In the genomic region with DNA sequence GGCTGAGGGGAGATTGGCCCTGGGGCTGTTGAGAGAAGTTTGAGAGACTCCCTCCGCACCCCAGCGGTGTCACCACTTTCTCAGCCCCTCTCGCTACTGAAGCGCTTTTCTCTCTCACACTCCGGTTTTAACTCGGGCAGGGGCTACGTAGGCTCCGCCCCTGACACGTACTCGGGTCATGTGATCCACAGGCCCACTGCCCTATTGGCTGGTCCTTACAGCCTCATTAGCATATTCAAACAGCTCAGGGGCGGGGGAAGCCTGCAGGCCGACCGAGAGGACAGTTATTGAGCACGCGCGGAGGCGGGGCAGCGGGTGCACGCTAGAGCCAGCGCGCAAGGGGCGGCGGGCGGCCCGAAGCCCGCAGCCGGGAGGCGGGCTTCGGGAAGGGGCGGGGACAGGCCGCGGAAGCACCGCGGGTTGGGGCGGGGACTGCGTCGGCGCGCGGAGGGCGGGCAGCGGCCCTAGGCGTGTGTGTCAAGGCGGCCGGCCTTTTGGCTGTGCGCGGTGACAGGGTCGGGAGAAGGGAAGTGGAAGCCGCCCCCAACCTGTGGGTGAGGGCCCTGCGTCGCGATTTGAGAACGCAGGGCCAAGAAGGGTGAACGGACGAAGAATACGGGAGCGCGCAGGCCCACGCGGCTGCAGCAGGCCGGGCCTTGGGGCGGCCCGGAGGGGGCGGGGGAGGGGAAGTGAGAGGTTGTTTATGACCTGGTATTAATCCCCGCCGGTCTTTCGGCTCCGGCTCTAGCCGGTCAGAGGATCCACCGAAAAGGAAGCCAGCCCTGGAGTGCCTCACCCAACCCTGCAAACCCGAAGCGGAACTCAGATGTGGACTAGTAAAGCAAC, we compare ENCODE assay signal across 8 mouse cellular contexts. TPM values are rescaled to one million over a fixed set of nuclear protein-coding genes. Genes with fewer than 3 reads are reported as not detected.
DNase-seq lines count a peak whose midpoint lies in the region; ATAC-seq and TF ChIP-seq lines count a peak whose summit lies in the region.

A gene (minus strand): TSS at position 134 of the 846 bp plus-strand sequence.

- DNase-seq in 3134 (ENCODE audit: extremely low read depth, insufficient read length, low spot score), result peak; percentile 98
- peak; percentile 98 for DNase-seq in adrenal gland, postnatal 36 days
- DNase-seq in heart, adult 18-20 months, result peak; percentile 98 to 100
- peak; percentile 100 for DNase-seq in kidney, adult 2 months
- DNase-seq in spleen, adult 2 months (ENCODE audit: low read depth in 1 of 2, low spot score in 2 of 2), result peak; percentile 98 to 99

- ATAC-seq in embryonic facial prominence, embryonic 13.5 days (ENCODE audit: insufficient number of reproducible peaks, insufficient read depth, low FRiP score, low TSS enrichment, low read depth), result peak; percentile 95
- ATAC-seq in limb, embryonic 12.5 days (ENCODE audit: insufficient number of reproducible peaks, insufficient read depth, low FRiP score, low TSS enrichment, low read depth), result peak; percentile 97
- peak; percentile 96 for ATAC-seq in midbrain, embryonic 15.5 days (replicated peaks)

- H3K36me3 ChIP-seq in embryonic facial prominence, embryonic 13.5 days, result peaks cover 7% of the 10 kb centered on the region
- no peaks in the 10 kb centered on the region; the same call in 1 of the 2 replicates for H3K36me3 ChIP-seq in kidney, adult 2 months (ENCODE audit: control insufficient read depth, insufficient read depth, low read length)
- peaks cover 8% of the 10 kb centered on the region for H3K36me3 ChIP-seq in limb, embryonic 12.5 days
- no peaks in the 10 kb centered on the region; the same call in 1 of the 2 replicates for H3K36me3 ChIP-seq in midbrain, embryonic 15.5 days (replicated peaks)
- H3K36me3 ChIP-seq in spleen, adult 2 months (ENCODE audit: control insufficient read depth, insufficient read depth, low read length), result no peaks in the 10 kb centered on the region; the same call in 1 of the 2 replicates

- no peaks in the 10 kb centered on the region for H3K9me3 ChIP-seq in embryonic facial prominence, embryonic 13.5 days
- no peaks in the 10 kb centered on the region for H3K9me3 ChIP-seq in limb, embryonic 12.5 days
- H3K9me3 ChIP-seq in midbrain, embryonic 15.5 days, result no peaks in the 10 kb centered on the region

- under 1% methylated on average over 72 of the region's 72 CpGs for WGBS in embryonic facial prominence, embryonic 13.5 days
- under 1% methylated on average over 72 of the region's 72 CpGs for WGBS in kidney, adult 2 months
- under 1% methylated on average over 71 of the region's 72 CpGs for WGBS in limb, embryonic 12.5 days
- under 1% methylated on average over 68 of the region's 72 CpGs for WGBS in midbrain, embryonic 15.5 days
- whole genome bisulfite sequencing in spleen, adult 2 months, result under 1% methylated on average over 69 of the region's 72 CpGs

- peaks cover 8% of the 10 kb centered on the region; the same call in 1 of the 2 replicates for H3K4me1 ChIP-seq in embryonic facial prominence, embryonic 13.5 days
- H3K4me1 ChIP-seq in kidney, adult 2 months (ENCODE audit: control insufficient read depth, insufficient read depth, low read length), result no peaks in the 10 kb centered on the region
- H3K4me1 ChIP-seq in limb, embryonic 12.5 days (replicated peaks), result peaks cover 6% of the 10 kb centered on the region
- peaks cover 20% of the 10 kb centered on the region for H3K4me1 ChIP-seq in midbrain, embryonic 15.5 days
- no peaks in the 10 kb centered on the region; the same call in 1 of the 2 replicates for H3K4me1 ChIP-seq in spleen, adult 2 months (ENCODE audit: control insufficient read depth, insufficient read depth, insufficient read length)

- TF ChIP-seq CTCF in kidney, adult 2 months (conservative IDR thresholded peaks at IDR 0.05; ENCODE audit: insufficient read depth, insufficient read length, low read depth, low read length), result no peak
- no peak for TF ChIP-seq CTCF in spleen, adult 2 months (IDR thresholded peaks at IDR 0.05; ENCODE audit: extremely low read depth, insufficient read depth, insufficient read length, insufficient replicate concordance)

- H3K4me3 ChIP-seq in embryonic facial prominence, embryonic 13.5 days, result peak within 1 kb of the TSS; percentile 95
- peak within 1 kb of the TSS; percentile 97 for H3K4me3 ChIP-seq in kidney, adult 2 months (ENCODE audit: insufficient read depth, low read depth, low read length)
- H3K4me3 ChIP-seq in limb, embryonic 12.5 days (replicated peaks), result peak within 1 kb of the TSS; percentile 95
- H3K4me3 ChIP-seq in midbrain, embryonic 15.5 days, result peak within 1 kb of the TSS; percentile 91
- peak within 1 kb of the TSS; percentile 78 for H3K4me3 ChIP-seq in spleen, adult 2 months (ENCODE audit: extremely low read depth, insufficient read depth, insufficient read length)

- H3K27ac ChIP-seq in embryonic facial prominence, embryonic 13.5 days, result peak within 1 kb of the TSS; percentile 99
- peak within 1 kb of the TSS; percentile 98 for H3K27ac ChIP-seq in kidney, adult 2 months (ENCODE audit: insufficient read depth, low read depth, low read length)
- H3K27ac ChIP-seq in limb, embryonic 12.5 days, result peak within 1 kb of the TSS; percentile 99
- H3K27ac ChIP-seq in midbrain, embryonic 15.5 days, result peak within 1 kb of the TSS; percentile 99
- H3K27ac ChIP-seq in spleen, adult 2 months (ENCODE audit: insufficient read depth, low read length), result peak within 1 kb of the TSS; percentile 96

- peak within 1 kb of the TSS; percentile 72 for H3K4me2 ChIP-seq in embryonic facial prominence, embryonic 13.5 days
- peak within 1 kb of the TSS; percentile 68 for H3K4me2 ChIP-seq in limb, embryonic 12.5 days
- H3K4me2 ChIP-seq in midbrain, embryonic 15.5 days, result peak within 1 kb of the TSS; percentile 76

- peak; percentile 100 for TF ChIP-seq POLR2A in kidney, adult 2 months (IDR thresholded peaks at IDR 0.05; ENCODE audit: low read depth, low read length)
- peak; percentile 100 for TF ChIP-seq POLR2A in spleen, adult 2 months (IDR thresholded peaks at IDR 0.05; ENCODE audit: low read depth, low read length)

- peak within 1 kb of the TSS; percentile 97 for H3K9ac ChIP-seq in embryonic facial prominence, embryonic 13.5 days
- peak within 1 kb of the TSS; percentile 98 for H3K9ac ChIP-seq in limb, embryonic 12.5 days (replicated peaks)
- H3K9ac ChIP-seq in midbrain, embryonic 15.5 days, result peak within 1 kb of the TSS; percentile 96

- no peaks in the 10 kb centered on the region for H3K27me3 ChIP-seq in embryonic facial prominence, embryonic 13.5 days
- H3K27me3 ChIP-seq in kidney, adult 2 months (replicated peaks; ENCODE audit: control insufficient read depth, insufficient read depth, low read length), result no peaks in the 10 kb centered on the region
- H3K27me3 ChIP-seq in limb, embryonic 12.5 days, result no peaks in the 10 kb centered on the region
- no peaks in the 10 kb centered on the region for H3K27me3 ChIP-seq in midbrain, embryonic 15.5 days (replicated peaks)
- no peaks in the 10 kb centered on the region for H3K27me3 ChIP-seq in spleen, adult 2 months (ENCODE audit: control insufficient read depth, insufficient read depth, low read length)

RNA-seq across cellular contexts. Expression of the gene that starts here (rescaled TPM):
- 10 to 100 TPM; 42.0 to 63.8 TPM for total RNA-seq in adrenal gland, postnatal 36 days (2021)
- 22.8 and 24.3 TPM in 2 replicates for polyA plus RNA-seq in embryonic facial prominence, embryonic 13.5 days (2015; fragmentation: Nextera tagmentation; extraction: Ambion mirVana)
- 10 to 100 TPM; 17.6 to 21.5 TPM for total RNA-seq in heart, adult 18-20 months (2021)
- 3.3 and 4.6 TPM in 2 replicates for polyA plus RNA-seq in kidney, adult 2 months (2012; rRNA removed)
- 33.4 and 35.0 TPM in 2 replicates for polyA plus RNA-seq in limb, embryonic 12.5 days (2016; fragmentation: Nextera tagmentation; extraction: Ambion mirVana)
- polyA plus RNA-seq in midbrain, embryonic 15.5 days (2015; fragmentation: Nextera tagmentation; extraction: Ambion mirVana), result 14.8 and 17.0 TPM in 2 replicates
- 4.8 and 8.1 TPM in 2 replicates for polyA plus RNA-seq in spleen, adult 2 months (2012; rRNA removed)

Comparison
In these comparisons a context has a peak if more than half of its experiments do, and no peak if none do; other contexts are left out.
1. Peak in every context shown above with its lines: DNase-seq, ATAC-seq, H3K4me3 ChIP-seq and H3K27ac ChIP-seq.